Mouse (Mus musculus): ENCODE measurements around the gene Fgg. TPM values are rescaled to one million over a fixed set of nuclear protein-coding genes. Genes with fewer than 3 reads are reported as not detected.

Fgg gene
- polyA plus RNA-seq, 1 experiment: not detected

- no peak for TF ChIP-seq POLR2A (IDR thresholded peaks at IDR 0.05; ENCODE audit: insufficient read depth, low read depth, low read length)
- TF ChIP-seq CTCF (IDR thresholded peaks at IDR 0.05; ENCODE audit: insufficient read depth, low read depth, low read length): no peak
- Histone ChIP-seq H3K27ac (ENCODE audit: insufficient read depth, low read depth, low read length) (no peak overlapping the region), H3K4me1 (ENCODE audit: control insufficient read depth, insufficient read depth, low read length) (peaks cover 5% of the 10 kb centered on the region; the same call in 1 of the 2 replicates), H3K4me3 (ENCODE audit: insufficient read depth, low read depth, low read length) (no peak overlapping the region)
- WGBS: 29% methylated on average over 8 of the region's 8 CpGs
These were observed 8.6 kb upstream of the Fgg start for GRCm38 (mm10) chr3:82998772-82999463.

- peaks cover 5% of the 10 kb centered on the region; the same call in 1 of the 2 replicates for H3K4me1 ChIP-seq (ENCODE audit: control insufficient read depth, insufficient read depth, low read length)
- H3K4me3 ChIP-seq (ENCODE audit: insufficient read depth, low read depth, low read length): no peak overlapping the region
- TF ChIP-seq POLR2A (IDR thresholded peaks at IDR 0.05; ENCODE audit: insufficient read depth, low read depth, low read length) (no peak), CTCF (IDR thresholded peaks at IDR 0.05; ENCODE audit: insufficient read depth, low read depth, low read length) (no peak)
- no peak overlapping the region for H3K27ac ChIP-seq (ENCODE audit: insufficient read depth, low read depth, low read length)
- WGBS: 89% methylated on average over 9 of the region's 9 CpGs
These were observed 7.5 kb upstream of the Fgg start for GRCm38 (mm10) chr3:82999995-83000394.

- Histone ChIP-seq H3K27ac (ENCODE audit: insufficient read depth, low read depth, low read length) (no peak overlapping the region), H3K4me1 (ENCODE audit: control insufficient read depth, insufficient read depth, low read length) (no peaks in the 10 kb centered on the region), H3K4me3 (ENCODE audit: insufficient read depth, low read depth, low read length) (no peak overlapping the region)
- TF ChIP-seq POLR2A (IDR thresholded peaks at IDR 0.05; ENCODE audit: insufficient read depth, low read depth, low read length) (no peak), CTCF (IDR thresholded peaks at IDR 0.05; ENCODE audit: insufficient read depth, low read depth, low read length) (no peak)
- 3% methylated on average over 2 of the region's 2 CpGs for WGBS
These were observed 5.3 kb upstream of the Fgg start for GRCm38 (mm10) chr3:83002191-83002590.

- Histone ChIP-seq H3K4me1 (ENCODE audit: control insufficient read depth, insufficient read depth, low read length) (no peaks in the 10 kb centered on the region), H3K4me3 (ENCODE audit: insufficient read depth, low read depth, low read length) (no peak overlapping the region), H3K27ac (ENCODE audit: insufficient read depth, low read depth, low read length) (no peak overlapping the region)
- 94% methylated on average over 8 of the region's 8 CpGs for WGBS
- TF ChIP-seq CTCF (IDR thresholded peaks at IDR 0.05; ENCODE audit: insufficient read depth, low read depth, low read length) (no peak), POLR2A (IDR thresholded peaks at IDR 0.05; ENCODE audit: insufficient read depth, low read depth, low read length) (no peak)
These were observed 4.5 kb upstream of the Fgg start for GRCm38 (mm10) chr3:83003068-83003467.

- H3K4me1 ChIP-seq (ENCODE audit: control insufficient read depth, insufficient read depth, low read length): no peaks in the 10 kb centered on the region
- 94% methylated on average over 7 of the region's 7 CpGs for WGBS
- no peak overlapping the region for H3K27ac ChIP-seq (ENCODE audit: insufficient read depth, low read depth, low read length)
- TF ChIP-seq CTCF (IDR thresholded peaks at IDR 0.05; ENCODE audit: insufficient read depth, low read depth, low read length): no peak
- TF ChIP-seq POLR2A (IDR thresholded peaks at IDR 0.05; ENCODE audit: insufficient read depth, low read depth, low read length): no peak
- H3K4me3 ChIP-seq (ENCODE audit: insufficient read depth, low read depth, low read length): no peak overlapping the region
These were observed 2.7 kb upstream of the Fgg start for GRCm38 (mm10) chr3:83004801-83005200.

GRCm38 (mm10) chr3:83010291-83010690 lies 2.8 kb downstream of the Fgg start:
- TF ChIP-seq POLR2A (IDR thresholded peaks at IDR 0.05; ENCODE audit: insufficient read depth, low read depth, low read length): no peak
- TF ChIP-seq CTCF (IDR thresholded peaks at IDR 0.05; ENCODE audit: insufficient read depth, low read depth, low read length): no peak
- WGBS: 84% methylated on average over 11 of the region's 11 CpGs
- Histone ChIP-seq H3K4me1 (ENCODE audit: control insufficient read depth, insufficient read depth, low read length) (no peaks in the 10 kb centered on the region), H3K27ac (ENCODE audit: insufficient read depth, low read depth, low read length) (no peak overlapping the region), H3K4me3 (ENCODE audit: insufficient read depth, low read depth, low read length) (no peak overlapping the region)

- H3K4me1 ChIP-seq (ENCODE audit: control insufficient read depth, insufficient read depth, low read length): no peaks in the 10 kb centered on the region
- no peak overlapping the region for H3K27ac ChIP-seq (ENCODE audit: insufficient read depth, low read depth, low read length)
- H3K4me3 ChIP-seq (ENCODE audit: insufficient read depth, low read depth, low read length): no peak overlapping the region
- TF ChIP-seq CTCF (IDR thresholded peaks at IDR 0.05; ENCODE audit: insufficient read depth, low read depth, low read length) (no peak), POLR2A (IDR thresholded peaks at IDR 0.05; ENCODE audit: insufficient read depth, low read depth, low read length) (no peak)
- WGBS: 89% methylated on average over 4 of the region's 4 CpGs
These were observed 3.6 kb downstream of the Fgg start for GRCm38 (mm10) chr3:83011136-83011535.

GRCm38 (mm10) chr3:83011565-83011964 lies 4.0 kb downstream of the Fgg start:
- H3K4me3 ChIP-seq (ENCODE audit: insufficient read depth, low read depth, low read length): no peak overlapping the region
- 76% methylated on average over 4 of the region's 4 CpGs for WGBS
- H3K27ac ChIP-seq (ENCODE audit: insufficient read depth, low read depth, low read length): no peak overlapping the region
- H3K4me1 ChIP-seq (ENCODE audit: control insufficient read depth, insufficient read depth, low read length): no peaks in the 10 kb centered on the region
- TF ChIP-seq POLR2A (IDR thresholded peaks at IDR 0.05; ENCODE audit: insufficient read depth, low read depth, low read length): no peak
- no peak for TF ChIP-seq CTCF (IDR thresholded peaks at IDR 0.05; ENCODE audit: insufficient read depth, low read depth, low read length)

- TF ChIP-seq POLR2A (IDR thresholded peaks at IDR 0.05; ENCODE audit: insufficient read depth, low read depth, low read length): no peak
- TF ChIP-seq CTCF (IDR thresholded peaks at IDR 0.05; ENCODE audit: insufficient read depth, low read depth, low read length): no peak
- WGBS: 97% methylated on average over 19 of the region's 19 CpGs
These were observed 5.1 kb downstream of the Fgg start for GRCm38 (mm10) chr3:83012636-83013035.

More at GRCm38 (mm10) chr3:83012636-83013035, 5.1 kb downstream of the Fgg start:
- Histone ChIP-seq H3K4me3 (ENCODE audit: insufficient read depth, low read depth, low read length) (no peak overlapping the region), H3K27ac (ENCODE audit: insufficient read depth, low read depth, low read length) (no peak overlapping the region), H3K4me1 (ENCODE audit: control insufficient read depth, insufficient read depth, low read length) (no peaks in the 10 kb centered on the region)

Data from olfactory bulb, adult 2 months (tissue).